ENCODE assay signal across 15 mouse cellular contexts in the genomic region with DNA sequence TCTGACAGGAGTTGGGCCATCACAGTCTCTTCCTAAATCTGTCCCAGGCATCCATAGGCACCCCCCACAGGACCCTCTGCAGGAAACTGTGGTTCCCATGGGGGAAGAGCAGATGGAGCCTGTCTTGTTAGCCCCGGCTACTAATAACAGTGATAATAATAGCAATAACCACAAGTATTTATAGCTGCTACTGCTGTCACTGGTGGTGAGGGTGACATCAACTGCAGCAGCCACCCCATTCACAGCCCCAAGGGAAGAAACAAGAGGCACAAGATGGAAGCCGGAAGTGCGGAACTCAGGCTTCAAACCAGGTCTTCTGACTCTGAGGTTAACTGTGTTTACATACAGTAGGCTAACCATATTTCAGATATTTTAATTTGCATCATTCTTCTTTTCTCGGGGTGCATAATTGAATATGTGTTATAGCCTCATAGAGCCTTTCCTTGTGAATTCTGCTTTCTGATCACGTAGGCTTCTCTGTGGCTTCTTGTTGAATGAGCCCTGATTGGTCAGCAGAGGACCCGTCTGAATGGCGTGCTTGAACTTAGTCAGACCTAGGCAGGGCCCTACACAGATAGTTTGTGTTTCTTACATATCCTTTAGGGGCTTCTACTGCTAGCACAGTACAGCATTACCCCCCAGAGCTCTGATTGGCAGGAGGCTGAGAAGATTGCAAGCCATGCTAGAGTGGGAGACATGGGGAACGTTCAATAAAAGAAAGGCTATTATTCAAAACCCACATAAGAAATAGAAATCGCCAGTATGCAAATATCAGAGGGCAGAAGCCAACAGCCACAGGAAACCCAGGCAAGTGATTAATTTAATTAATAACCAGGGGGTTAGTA.
DNase-seq lines count a peak whose midpoint lies in the region; ATAC-seq and TF ChIP-seq lines count a peak whose summit lies in the region.
"Had no signal": no experiment of that assay in that cellular context is flagged by ENCODE, and none has a peak within 500 bp of the region (broad histone marks: within the 10 kb centered on the region; RNA-seq: fewer than 3 reads in every experiment).

No protein-coding gene starts in this region.

- peak; percentile 93 for TF ChIP-seq EP300 in CH12.LX (IDR thresholded peaks at IDR 0.05; ENCODE audit: low read length)

- H3K4me2 ChIP-seq in CH12.LX (ENCODE audit: insufficient read depth, low read depth, poor library complexity, severe bottlenecking): peak overlapping the region; percentile 42
- H3K4me2 ChIP-seq: limb, embryonic 13.5 days; liver, embryonic 15.5 days had no signal

- no peaks in the 10 kb centered on the region for H3K4me1 ChIP-seq in kidney, adult 2 months (ENCODE audit: control insufficient read depth, insufficient read depth, low read length)
- peaks cover 100% of the 10 kb centered on the region for H3K4me1 ChIP-seq in megakaryocyte, embryonic 14.5 days
- H3K4me1 ChIP-seq in CH12.LX (ENCODE audit: control insufficient read depth in 1 of 2, insufficient read depth in 2 of 2): peaks cover 51 to 91% of the 10 kb centered on the region in 2 experiments

- H3K36me3 ChIP-seq in kidney, adult 2 months (ENCODE audit: control insufficient read depth, insufficient read depth, low read length): no peaks in the 10 kb centered on the region
- peaks cover 94% of the 10 kb centered on the region for H3K36me3 ChIP-seq in megakaryocyte, embryonic 14.5 days (replicated peaks; ENCODE audit: low read length)
- H3K36me3 ChIP-seq in CH12.LX (replicated peaks in 1 of 2; ENCODE audit: control insufficient read depth in 1 of 2, insufficient read depth in 1 of 2, low read length in 1 of 2): peaks cover 5 to 36% of the 10 kb centered on the region in 2 experiments
- H3K36me3 ChIP-seq in splenic B cell, adult 2 months (ENCODE audit: control insufficient read depth, insufficient read depth, low read length, poor library complexity, severe bottlenecking): no peaks in the 10 kb centered on the region
- H3K36me3 ChIP-seq: hindbrain, embryonic 10.5 days; liver, embryonic 15.5 days had no signal

- no peak overlapping the region for H3K27ac ChIP-seq in kidney, adult 2 months (ENCODE audit: insufficient read depth, low read depth, low read length)
- peak overlapping the region; percentile 83 for H3K27ac ChIP-seq in CH12.LX (ENCODE audit: insufficient read depth, low read depth)
- H3K27ac ChIP-seq: hindbrain, embryonic 10.5 days; limb, embryonic 13.5 days; liver, embryonic 15.5 days had no signal

- in situ Hi-C loops in CH12.LX (cut with MboI; ENCODE audit: low pct_ligation_motif_present, low pct_unique_long_range_greater_than_20kb, low sequenced_read_pairs): no loop called here

- no peak for ATAC-seq in megakaryocyte, adult 5-6 weeks (ENCODE audit: poor library complexity, severe bottlenecking)
- ATAC-seq: inflammation-experienced regulatory T-cells, adult 6 months had no signal

- H3K9ac ChIP-seq in CH12.LX (ENCODE audit: insufficient read depth, low read depth): peak overlapping the region; percentile 59
- H3K9ac ChIP-seq: limb, embryonic 13.5 days; liver, embryonic 15.5 days had no signal

- no peak for TF ChIP-seq POLR2A in kidney, adult 2 months (IDR thresholded peaks at IDR 0.05; ENCODE audit: low read depth, low read length)
- peak; percentile 33 for TF ChIP-seq POLR2A in CH12.LX (IDR thresholded peaks at IDR 0.05; ENCODE audit: low read depth, low read length)

- no peaks in the 10 kb centered on the region for H3K9me3 ChIP-seq in megakaryocyte, embryonic 14.5 days
- H3K9me3 ChIP-seq in CH12.LX (replicated peaks; ENCODE audit: low read length): peaks cover 10% of the 10 kb centered on the region
- H3K9me3 ChIP-seq: liver, embryonic 15.5 days had no signal

- H3K4me3 ChIP-seq in kidney, adult 2 months (ENCODE audit: insufficient read depth, low read depth, low read length): no peak overlapping the region
- H3K4me3 ChIP-seq in megakaryocyte, embryonic 14.5 days (replicated peaks): peak overlapping the region; percentile 23
- no peak overlapping the region for H3K4me3 ChIP-seq in CH12.LX (replicated peaks in 1 of 3; ENCODE audit: low read depth in 2 of 3, low read length in 2 of 3, poor library complexity in 1 of 3)
- H3K4me3 ChIP-seq: hindbrain, embryonic 10.5 days; limb, embryonic 13.5 days; liver, embryonic 15.5 days had no signal

- H3K27me3 ChIP-seq in kidney, adult 2 months (replicated peaks; ENCODE audit: control insufficient read depth, insufficient read depth, low read length): no peaks in the 10 kb centered on the region
- no peaks in the 10 kb centered on the region for H3K27me3 ChIP-seq in megakaryocyte, embryonic 14.5 days (replicated peaks)
- H3K27me3 ChIP-seq in CH12.LX (replicated peaks): no peaks in the 10 kb centered on the region
- H3K27me3 ChIP-seq in splenic B cell, adult 2 months (ENCODE audit: control insufficient read depth, insufficient read depth, low read length, poor library complexity, severe bottlenecking): no peaks in the 10 kb centered on the region
- H3K27me3 ChIP-seq: limb, embryonic 13.5 days had no signal

- no peak; the same call in none of the 2 replicates for TF ChIP-seq RAD21 in CH12.LX (IDR thresholded peaks at IDR 0.05; ENCODE audit: low read depth, low read length)

- 71% methylated on average over 9 of the region's 9 CpGs for WGBS in kidney, adult 2 months

- peak; percentile 28 for DNase-seq in kidney, postnatal 10 days
- no peak for DNase-seq in kidney, adult 2 months
- DNase-seq in CH12.LX (ENCODE audit: extremely low read depth): peak; percentile 97
- DNase-seq in splenic B cell, adult 2 months (ENCODE audit: low read depth, low spot score): peak; percentile 79
- no peak for DNase-seq in frontal cortex, adult 2 months (ENCODE audit: extremely low spot score in 1 of 2, low spot score in 1 of 2)
- DNase-seq: adrenal gland, adult 8-10 months; cerebellum, postnatal 10 days; layer of hippocampus, adult 9-11 months; thymus, adult 2 months had no signal

- dilution Hi-C loops in CH12.LX (cut with MboI; ENCODE audit: extremely low pct_ligation_motif_present, extremely low pct_unique_long_range_greater_than_20kb, low sequenced_read_pairs): no loop called here

- TF ChIP-seq CTCF in kidney, adult 2 months (conservative IDR thresholded peaks at IDR 0.05; ENCODE audit: insufficient read depth, insufficient read length, low read depth, low read length): no peak
- no peak for TF ChIP-seq CTCF in CH12.LX (conservative IDR thresholded peaks at IDR 0.05 in 1 of 2, IDR thresholded peaks at IDR 0.05 in 1 of 2; ENCODE audit: low read depth in 2 of 2, low read length in 2 of 2)

- H3K79me2 ChIP-seq in CH12.LX (replicated peaks; ENCODE audit: control insufficient read depth, extremely low read depth, insufficient read depth, poor library complexity, severe bottlenecking): peaks cover 16% of the 10 kb centered on the region

TF ChIP-seq in CH12.LX, 34 proteins besides CTCF, POLR2A, EP300 and RAD21 (continues in another document):
- TF ChIP-seq MAFK (IDR thresholded peaks at IDR 0.05; ENCODE audit: insufficient replicate concordance, low read length) (peak; percentile 55), RCOR1 (conservative IDR thresholded peaks at IDR 0.05; ENCODE audit: low read depth, low read length) (peak; percentile 84; the same call in 1 of the 2 replicates), MXI1 (IDR thresholded peaks at IDR 0.05; ENCODE audit: low read depth, low read length) (0 out of 2 replicates have a peak, but pooled peaks have one; percentile 26), ZKSCAN1 (IDR thresholded peaks at IDR 0.05; ENCODE audit: borderline replicate concordance, low read depth, low read length) (no peak), POLR2AphosphoS2 (IDR thresholded peaks at IDR 0.05; ENCODE audit: low read depth, low read length) (peak; percentile 79), USF1 (IDR thresholded peaks at IDR 0.05; ENCODE audit: low read depth, low read length) (no peak), BHLHE40 (IDR thresholded peaks at IDR 0.05; ENCODE audit: low read depth, low read length) (peak; percentile 98), ZMIZ1 (IDR thresholded peaks at IDR 0.05; ENCODE audit: low read depth, low read length) (no peak; the same call in 1 of the 2 replicates), ETS1 (conservative IDR thresholded peaks at IDR 0.05; ENCODE audit: low read depth, low read length) (peak; percentile 99), SMC3 (IDR thresholded peaks at IDR 0.05; ENCODE audit: low read depth, low read length) (peak; percentile 31), ELF1 (IDR thresholded peaks at IDR 0.05; ENCODE audit: low read depth, low read length) (peak; percentile 95), USF2 (conservative IDR thresholded peaks at IDR 0.05; ENCODE audit: low read depth, low read length) (no peak), PAX5 (IDR thresholded peaks at IDR 0.05; ENCODE audit: low read length) (no peak), MEF2A (IDR thresholded peaks at IDR 0.05; ENCODE audit: borderline replicate concordance, low read depth, low read length) (peak; percentile 100), HCFC1 (IDR thresholded peaks at IDR 0.05; ENCODE audit: low read depth, low read length) (peak; percentile 56), GABPA (IDR thresholded peaks at IDR 0.05; ENCODE audit: insufficient replicate concordance, low read depth, low read length) (no peak), JUN (IDR thresholded peaks at IDR 0.05; ENCODE audit: insufficient read depth, low read depth, low read length) (peak; percentile 81), NELFE (IDR thresholded peaks at IDR 0.05; ENCODE audit: low read depth, low read length) (peak; percentile 59; the same call in 1 of the 2 replicates), IRF4 (IDR thresholded peaks at IDR 0.05; ENCODE audit: low read depth, low read length) (peak; percentile 84), ZC3H11A (IDR thresholded peaks at IDR 0.05; ENCODE audit: low read depth, low read length) (no peak), CHD1 (IDR thresholded peaks at IDR 0.05; ENCODE audit: low read depth, low read length) (peak; percentile 95), SIN3A (IDR thresholded peaks at IDR 0.05; ENCODE audit: low read length) (peak; percentile 90), TCF12 (IDR thresholded peaks at IDR 0.05; ENCODE audit: low read depth, low read length) (peak; percentile 97), MYC (IDR thresholded peaks at IDR 0.05; ENCODE audit: low read depth, low read length) (0 out of 2 replicates have a peak, but pooled peaks have one; percentile 11), KAT2A (IDR thresholded peaks at IDR 0.05; ENCODE audit: insufficient replicate concordance, low read length) (0 out of 2 replicates have a peak, but pooled peaks have one; percentile 60), UBTF (IDR thresholded peaks at IDR 0.05; ENCODE audit: low read depth, low read length) (no peak), MAZ (IDR thresholded peaks at IDR 0.05; ENCODE audit: low read depth, low read length) (peak; percentile 84), MAX (IDR thresholded peaks at IDR 0.05; ENCODE audit: low read length) (peak; percentile 79), NRF1 (IDR thresholded peaks at IDR 0.05; ENCODE audit: low read depth, low read length) (peak; percentile 34; the same call in 1 of the 2 replicates), JUND (conservative IDR thresholded peaks at IDR 0.05; ENCODE audit: low read depth, low read length) (peak; percentile 64)

Comparison
In these comparisons a context has a peak if more than half of its experiments do, and no peak if none do; other contexts are left out.
1. DNase-seq: peak in kidney, postnatal 10 days (single experiment), CH12.LX (single experiment) and splenic B cell, adult 2 months (single experiment); none in kidney, adult 2 months (single experiment) and frontal cortex, adult 2 months (0 of 2).